Mouse (Mus musculus): ENCODE measurements at regions not wholly inside any gene's neighbourhood (a gene's known extent, or its start where the extent isn't known, plus 50 kb on each side); places are given as distances from the start of the nearest gene placed in this dataset.

GRCm38 (mm10) chr11:8249468-8249867 is 414.9 kb downstream of the Tns3 start:
- H3K36me3 ChIP-seq, result no peaks in the 10 kb centered on the region
- no peak overlapping the region for H3K4me3 ChIP-seq (replicated peaks)
- H3K27me3 ChIP-seq (replicated peaks), result no peaks in the 10 kb centered on the region
- no peak overlapping the region for H3K4me2 ChIP-seq (replicated peaks)
- no peak overlapping the region for H3K27ac ChIP-seq
- no peaks in the 10 kb centered on the region for H3K4me1 ChIP-seq (replicated peaks)
- WGBS, result 41% methylated on average over 8 of the region's 8 CpGs
- H3K9ac ChIP-seq, result no peak overlapping the region
- H3K9me3 ChIP-seq, result no peaks in the 10 kb centered on the region
- no peak for ATAC-seq

- H3K27ac ChIP-seq, result no peak overlapping the region
- no peaks in the 10 kb centered on the region for H3K9me3 ChIP-seq
- no peaks in the 10 kb centered on the region for H3K27me3 ChIP-seq (replicated peaks)
- ATAC-seq, result no peak
- no peaks in the 10 kb centered on the region for H3K4me1 ChIP-seq (replicated peaks)
- H3K4me3 ChIP-seq (replicated peaks), result no peak overlapping the region
- no peak overlapping the region for H3K4me2 ChIP-seq (replicated peaks)
- H3K9ac ChIP-seq, result no peak overlapping the region
- no peaks in the 10 kb centered on the region for H3K36me3 ChIP-seq
- 39% methylated on average over 5 of the region's 5 CpGs for WGBS
These were observed 416.8 kb downstream of the Tns3 start for GRCm38 (mm10) chr11:8247535-8247934.

DNA sequence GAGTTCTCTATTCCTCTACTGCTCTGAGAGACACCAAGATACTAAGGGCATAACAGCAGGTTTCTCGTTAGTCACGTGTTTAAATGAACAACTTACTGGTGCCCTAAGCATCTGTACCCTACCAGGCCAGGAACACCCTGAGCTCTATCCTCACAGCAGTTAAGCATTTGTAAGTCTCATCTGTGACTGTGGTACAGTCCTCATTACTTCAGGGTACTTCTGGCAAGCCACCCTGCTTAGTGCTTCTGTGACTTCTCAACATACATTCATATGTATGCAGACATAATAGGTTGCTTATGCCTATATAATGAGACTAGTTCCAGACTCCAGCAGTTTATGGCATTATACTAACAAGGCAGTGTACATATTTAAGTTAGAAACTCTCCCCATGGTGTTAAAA is 417.3 kb downstream of the Tns3 start:
- Histone ChIP-seq H3K36me3 (no peaks in the 10 kb centered on the region), H3K9me3 (no peaks in the 10 kb centered on the region), H3K27ac (no peak overlapping the region), H3K9ac (no peak overlapping the region), H3K4me3 (replicated peaks) (no peak overlapping the region), H3K4me1 (replicated peaks) (no peaks in the 10 kb centered on the region), H3K4me2 (replicated peaks) (no peak overlapping the region), H3K27me3 (replicated peaks) (no peaks in the 10 kb centered on the region)
- 86% methylated on average over 2 of the region's 2 CpGs for WGBS
- no peak for ATAC-seq

GRCm38 (mm10) chr11:8245408-8246003 is 418.8 kb downstream of the Tns3 start:
- H3K9me3 ChIP-seq, result no peaks in the 10 kb centered on the region
- H3K36me3 ChIP-seq, result no peaks in the 10 kb centered on the region
- no peak overlapping the region for H3K27ac ChIP-seq
- H3K4me2 ChIP-seq (replicated peaks), result no peak overlapping the region
- no peak overlapping the region for H3K4me3 ChIP-seq (replicated peaks)
- 43% methylated on average over 3 of the region's 3 CpGs for WGBS
- H3K4me1 ChIP-seq (replicated peaks), result no peaks in the 10 kb centered on the region
- H3K27me3 ChIP-seq (replicated peaks), result no peaks in the 10 kb centered on the region
- no peak overlapping the region for H3K9ac ChIP-seq
- ATAC-seq, result no peak

- ATAC-seq, result no peak
- 48% methylated on average over 1 of the region's 1 CpGs for whole genome bisulfite sequencing
- no peak overlapping the region for H3K4me3 ChIP-seq (replicated peaks)
- no peaks in the 10 kb centered on the region for H3K27me3 ChIP-seq (replicated peaks)
- H3K9me3 ChIP-seq, result no peaks in the 10 kb centered on the region
- H3K9ac ChIP-seq, result no peak overlapping the region
- H3K4me1 ChIP-seq (replicated peaks), result no peaks in the 10 kb centered on the region
- H3K4me2 ChIP-seq (replicated peaks), result no peak overlapping the region
- no peak overlapping the region for H3K27ac ChIP-seq
- no peaks in the 10 kb centered on the region for H3K36me3 ChIP-seq
These were observed 425.8 kb downstream of the Tns3 start for GRCm38 (mm10) chr11:8238498-8238897.

DNA sequence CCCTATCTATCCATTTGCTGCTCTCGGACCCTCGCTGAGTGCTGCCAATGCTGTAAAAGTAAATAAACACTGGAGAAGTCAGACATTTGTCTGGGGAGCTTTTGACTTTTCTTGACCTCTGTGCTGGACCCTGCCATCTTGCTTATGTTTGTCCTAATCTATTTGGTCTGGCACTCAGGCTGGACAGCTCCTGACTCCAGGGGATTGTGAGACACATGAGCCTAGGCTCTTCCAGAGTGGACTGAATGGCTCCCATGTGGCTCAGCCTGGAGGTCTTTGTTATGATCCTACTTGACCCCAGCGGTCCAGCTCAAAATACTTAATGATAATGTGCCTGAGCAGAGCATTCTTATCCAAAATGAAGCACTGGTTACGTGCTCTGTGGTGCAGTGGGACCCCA is 426.8 kb downstream of the Tns3 start:
- no peak overlapping the region for H3K4me2 ChIP-seq (replicated peaks)
- 37% methylated on average over 4 of the region's 4 CpGs for WGBS
- H3K27ac ChIP-seq, result no peak overlapping the region

GRCm38 (mm10) chr11:8236056-8236455 is 428.3 kb downstream of the Tns3 start:
- no peaks in the 10 kb centered on the region for H3K4me1 ChIP-seq (replicated peaks)
- H3K27me3 ChIP-seq (replicated peaks), result no peaks in the 10 kb centered on the region
- no peak overlapping the region for H3K27ac ChIP-seq
- no peaks in the 10 kb centered on the region for H3K36me3 ChIP-seq
- H3K9me3 ChIP-seq, result no peaks in the 10 kb centered on the region
- H3K9ac ChIP-seq, result no peak overlapping the region
- no peak overlapping the region for H3K4me3 ChIP-seq (replicated peaks)
- H3K4me2 ChIP-seq (replicated peaks), result no peak overlapping the region
- WGBS, result 87% methylated on average over 2 of the region's 2 CpGs
- ATAC-seq, result no peak

More for the DNA sequence above, 426.8 kb downstream of the Tns3 start:
- H3K4me1 ChIP-seq (replicated peaks), result no peaks in the 10 kb centered on the region
- no peak overlapping the region for H3K4me3 ChIP-seq (replicated peaks)
- no peaks in the 10 kb centered on the region for H3K36me3 ChIP-seq
- H3K27me3 ChIP-seq (replicated peaks), result no peaks in the 10 kb centered on the region
- H3K9me3 ChIP-seq, result no peaks in the 10 kb centered on the region
- no peak overlapping the region for H3K9ac ChIP-seq
- no peak for ATAC-seq

- 43% methylated on average over 9 of the region's 9 CpGs for WGBS
These were observed 431.6 kb downstream of the Tns3 start for GRCm38 (mm10) chr11:8232636-8233189.

DNA sequence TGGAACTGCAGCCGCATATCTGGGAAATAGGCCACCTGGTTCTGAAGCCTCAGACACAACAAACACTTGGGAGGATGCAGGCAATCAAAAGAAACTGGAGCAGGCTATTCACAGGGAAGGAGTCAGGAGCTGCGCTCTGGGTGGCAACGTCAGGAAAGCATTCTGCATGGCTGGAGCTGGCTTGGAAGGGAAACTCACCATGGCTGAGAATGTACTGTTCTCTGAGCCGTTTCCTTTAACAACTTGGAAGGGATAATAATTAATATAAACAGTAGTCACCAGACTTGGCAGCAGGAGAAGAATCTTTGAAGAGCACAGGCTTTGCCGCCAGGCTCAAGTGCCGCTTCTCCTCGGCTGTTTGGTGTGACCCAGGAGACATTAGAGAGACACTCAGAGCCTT is 434.5 kb downstream of the Tns3 start:
- Histone ChIP-seq H3K9me3 (no peaks in the 10 kb centered on the region), H3K27me3 (replicated peaks) (no peaks in the 10 kb centered on the region), H3K4me3 (replicated peaks) (no peak overlapping the region), H3K4me1 (replicated peaks) (peaks cover 3% of the 10 kb centered on the region), H3K27ac (peak overlapping the region; percentile 28; the same call in 1 of the 2 replicates), H3K36me3 (no peaks in the 10 kb centered on the region), H3K9ac (no peak overlapping the region), H3K4me2 (replicated peaks) (no peak overlapping the region)
- no peak for ATAC-seq
- 38% methylated on average over 7 of the region's 7 CpGs for WGBS

More at GRCm38 (mm10) chr11:8232636-8233189, 431.6 kb downstream of the Tns3 start:
- H3K9ac ChIP-seq, result no peak overlapping the region
- H3K4me3 ChIP-seq (replicated peaks), result no peak overlapping the region
- H3K27me3 ChIP-seq (replicated peaks), result no peaks in the 10 kb centered on the region
- peaks cover 3% of the 10 kb centered on the region for H3K4me1 ChIP-seq (replicated peaks)
- H3K36me3 ChIP-seq, result no peaks in the 10 kb centered on the region
- no peak overlapping the region for H3K4me2 ChIP-seq (replicated peaks)
- no peak overlapping the region for H3K27ac ChIP-seq
- ATAC-seq, result no peak
- no peaks in the 10 kb centered on the region for H3K9me3 ChIP-seq

GRCm38 (mm10) chr11:8227772-8228425 is 436.4 kb downstream of the Tns3 start:
- H3K4me3 ChIP-seq (replicated peaks), result no peak overlapping the region
- no peaks in the 10 kb centered on the region for H3K27me3 ChIP-seq (replicated peaks)
- no peaks in the 10 kb centered on the region for H3K9me3 ChIP-seq
- WGBS, result 40% methylated on average over 8 of the region's 8 CpGs
- no peaks in the 10 kb centered on the region for H3K36me3 ChIP-seq
- ATAC-seq, result no peak; the same call in 1 of the 2 replicates
- H3K4me1 ChIP-seq (replicated peaks), result peaks cover 3% of the 10 kb centered on the region
- no peak overlapping the region for H3K4me2 ChIP-seq (replicated peaks)
- 0 out of 2 replicates have a peak overlapping the region, but pooled peaks have one; percentile 1 for H3K27ac ChIP-seq
- no peak overlapping the region for H3K9ac ChIP-seq

GRCm38 (mm10) chr11:8224366-8224765 is 440.0 kb downstream of the Tns3 start:
- Histone ChIP-seq H3K9me3 (no peaks in the 10 kb centered on the region), H3K4me2 (replicated peaks) (no peak overlapping the region), H3K27me3 (replicated peaks) (no peaks in the 10 kb centered on the region), H3K9ac (no peak overlapping the region), H3K4me1 (replicated peaks) (peaks cover 2% of the 10 kb centered on the region), H3K36me3 (no peaks in the 10 kb centered on the region), H3K4me3 (replicated peaks) (no peak overlapping the region), H3K27ac (no peak overlapping the region)
- ATAC-seq, result no peak
- WGBS, result 85% methylated on average over 1 of the region's 1 CpGs

- no peak for ATAC-seq
- no peaks in the 10 kb centered on the region for H3K9me3 ChIP-seq
- H3K27ac ChIP-seq, result no peak overlapping the region
- no peak overlapping the region for H3K4me2 ChIP-seq (replicated peaks)
- 65% methylated on average over 3 of the region's 3 CpGs for WGBS
- H3K4me3 ChIP-seq (replicated peaks), result no peak overlapping the region
- H3K27me3 ChIP-seq (replicated peaks), result no peaks in the 10 kb centered on the region
- H3K36me3 ChIP-seq, result no peaks in the 10 kb centered on the region
- no peaks in the 10 kb centered on the region for H3K4me1 ChIP-seq (replicated peaks)
- H3K9ac ChIP-seq, result no peak overlapping the region
These were observed 443.7 kb downstream of the Tns3 start for GRCm38 (mm10) chr11:8220618-8221017.

GRCm38 (mm10) chr11:8219911-8220310 is 444.4 kb downstream of the Tns3 start:
- 71% methylated on average over 6 of the region's 6 CpGs for WGBS
- no peaks in the 10 kb centered on the region for H3K27me3 ChIP-seq (replicated peaks)
- no peak for ATAC-seq

More at GRCm38 (mm10) chr11:8219911-8220310, 444.4 kb downstream of the Tns3 start:
- Histone ChIP-seq H3K9me3 (no peaks in the 10 kb centered on the region), H3K4me2 (replicated peaks) (no peak overlapping the region), H3K4me1 (replicated peaks) (no peaks in the 10 kb centered on the region), H3K36me3 (no peaks in the 10 kb centered on the region), H3K4me3 (replicated peaks) (no peak overlapping the region), H3K27ac (no peak overlapping the region), H3K9ac (no peak overlapping the region)
